Mouse (Mus musculus): ENCODE results near the gene Osbpl10. TPM values are rescaled to one million over a fixed set of nuclear protein-coding genes. Genes with fewer than 3 reads are reported as not detected.
A peak's percentile ranks its signal among the peaks of the same experiment; 100 is the strongest.
"Not testable (repeated sequence)": the region's sequence is repeated elsewhere in the genome, so short reads cannot be mapped to it uniquely, and the experiment has no call there.

Gene Osbpl10
- polyA plus RNA-seq, 1 experiment, result 4.2 TPM

- H3K36me3 ChIP-seq (ENCODE audit: control insufficient read depth, insufficient read depth), result no peaks in the 10 kb centered on the region
- H3ac ChIP-seq (ENCODE audit: control insufficient read depth, insufficient read length, low read depth), result no peak overlapping the region
- H3K27me3 ChIP-seq (ENCODE audit: control insufficient read depth, insufficient read depth, insufficient read length), result no peaks in the 10 kb centered on the region
- no peak overlapping the region for H3K4me3 ChIP-seq (ENCODE audit: insufficient read depth, poor library complexity, severe bottlenecking)
- H3K79me3 ChIP-seq (ENCODE audit: low read depth), result no peaks in the 10 kb centered on the region
- TF ChIP-seq MAX (IDR thresholded peaks at IDR 0.05) (no peak), FOSL1 (IDR thresholded peaks at IDR 0.05; ENCODE audit: insufficient read depth, low read length, poor library complexity, severe bottlenecking) (no peak), CTCF (IDR thresholded peaks at IDR 0.05; ENCODE audit: control insufficient read depth, insufficient read depth, insufficient read length) (no peak), USF1 (IDR thresholded peaks at IDR 0.05; ENCODE audit: low read depth) (no peak), MYOD1 (IDR thresholded peaks at IDR 0.05; ENCODE audit: control insufficient read depth, insufficient read length, low read depth) (no peak), CEBPB (IDR thresholded peaks at IDR 0.05; ENCODE audit: low read depth) (no peak), MYOG (IDR thresholded peaks at IDR 0.05; ENCODE audit: control insufficient read depth, extremely low read depth, insufficient read length) (no peak)
- H3K79me2 ChIP-seq (ENCODE audit: control insufficient read depth, insufficient read depth), result no peaks in the 10 kb centered on the region
Measured at GRCm38 (mm10) chr9:114964093-114964492, 14.3 kb upstream of the Osbpl10 start.

- not testable (repeated sequence) for H3K4me3 ChIP-seq (ENCODE audit: insufficient read depth, poor library complexity, severe bottlenecking); H3K79me2 ChIP-seq (ENCODE audit: control insufficient read depth, insufficient read depth); H3ac ChIP-seq (ENCODE audit: control insufficient read depth, insufficient read length, low read depth); H3K36me3 ChIP-seq (ENCODE audit: control insufficient read depth, insufficient read depth); H3K79me3 ChIP-seq (ENCODE audit: low read depth); H3K27me3 ChIP-seq (ENCODE audit: control insufficient read depth, insufficient read depth, insufficient read length)
Measured at GRCm38 (mm10) chr9:114966286-114966685, 12.1 kb upstream of the Osbpl10 start.

GRCm38 (mm10) chr9:114977461-114978280, 698 bp upstream of the Osbpl10 start:
- H3K27me3 ChIP-seq (ENCODE audit: control insufficient read depth, insufficient read depth, insufficient read length), result no peaks in the 10 kb centered on the region
- H3ac ChIP-seq (ENCODE audit: control insufficient read depth, insufficient read length, low read depth), result no peak overlapping the region
- H3K79me2 ChIP-seq (ENCODE audit: control insufficient read depth, insufficient read depth), result no peaks in the 10 kb centered on the region
- H3K79me3 ChIP-seq (ENCODE audit: low read depth), result no peaks in the 10 kb centered on the region
- H3K36me3 ChIP-seq (ENCODE audit: control insufficient read depth, insufficient read depth), result no peaks in the 10 kb centered on the region
- TF ChIP-seq CTCF (IDR thresholded peaks at IDR 0.05; ENCODE audit: control insufficient read depth, insufficient read depth, insufficient read length), result no peak
- no peak for TF ChIP-seq CEBPB (IDR thresholded peaks at IDR 0.05; ENCODE audit: low read depth)
- TF ChIP-seq FOSL1 (IDR thresholded peaks at IDR 0.05; ENCODE audit: insufficient read depth, low read length, poor library complexity, severe bottlenecking), result no peak
- no peak for TF ChIP-seq MAX (IDR thresholded peaks at IDR 0.05)
- TF ChIP-seq MYOG (IDR thresholded peaks at IDR 0.05; ENCODE audit: control insufficient read depth, extremely low read depth, insufficient read length), result no peak
- no peak for TF ChIP-seq USF1 (IDR thresholded peaks at IDR 0.05; ENCODE audit: low read depth)
- TF ChIP-seq MYOD1 (IDR thresholded peaks at IDR 0.05; ENCODE audit: control insufficient read depth, insufficient read length, low read depth), result no peak
- peak overlapping the region; percentile 36 for H3K4me3 ChIP-seq (ENCODE audit: insufficient read depth, poor library complexity, severe bottlenecking)

GRCm38 (mm10) chr9:114979969-114980368, 1.6 kb downstream of the Osbpl10 start:
- H3K27me3 ChIP-seq (ENCODE audit: control insufficient read depth, insufficient read depth, insufficient read length), result no peaks in the 10 kb centered on the region
- no peaks in the 10 kb centered on the region for H3K79me3 ChIP-seq (ENCODE audit: low read depth)
- TF ChIP-seq CEBPB (IDR thresholded peaks at IDR 0.05; ENCODE audit: low read depth) (no peak), MYOD1 (IDR thresholded peaks at IDR 0.05; ENCODE audit: control insufficient read depth, insufficient read length, low read depth) (no peak), FOSL1 (IDR thresholded peaks at IDR 0.05; ENCODE audit: insufficient read depth, low read length, poor library complexity, severe bottlenecking) (no peak), MYOG (IDR thresholded peaks at IDR 0.05; ENCODE audit: control insufficient read depth, extremely low read depth, insufficient read length) (no peak), USF1 (IDR thresholded peaks at IDR 0.05; ENCODE audit: low read depth) (no peak), MAX (IDR thresholded peaks at IDR 0.05) (no peak), CTCF (IDR thresholded peaks at IDR 0.05; ENCODE audit: control insufficient read depth, insufficient read depth, insufficient read length) (no peak)
- H3K36me3 ChIP-seq (ENCODE audit: control insufficient read depth, insufficient read depth), result no peaks in the 10 kb centered on the region
- H3ac ChIP-seq (ENCODE audit: control insufficient read depth, insufficient read length, low read depth), result no peak overlapping the region
- no peak overlapping the region for H3K4me3 ChIP-seq (ENCODE audit: insufficient read depth, poor library complexity, severe bottlenecking)
- no peaks in the 10 kb centered on the region for H3K79me2 ChIP-seq (ENCODE audit: control insufficient read depth, insufficient read depth)

- Histone ChIP-seq H3K27me3 (ENCODE audit: control insufficient read depth, insufficient read depth, insufficient read length) (no peaks in the 10 kb centered on the region), H3K79me3 (ENCODE audit: low read depth) (no peaks in the 10 kb centered on the region), H3K79me2 (ENCODE audit: control insufficient read depth, insufficient read depth) (no peaks in the 10 kb centered on the region), H3K4me3 (ENCODE audit: insufficient read depth, poor library complexity, severe bottlenecking) (no peak within 1 kb of the TSS), H3ac (ENCODE audit: control insufficient read depth, insufficient read length, low read depth) (no peak within 1 kb of the TSS), H3K36me3 (ENCODE audit: control insufficient read depth, insufficient read depth) (no peaks in the 10 kb centered on the region)
- TF ChIP-seq MYOG (IDR thresholded peaks at IDR 0.05; ENCODE audit: control insufficient read depth, extremely low read depth, insufficient read length) (no peak), MYOD1 (IDR thresholded peaks at IDR 0.05; ENCODE audit: control insufficient read depth, insufficient read length, low read depth) (no peak), FOSL1 (IDR thresholded peaks at IDR 0.05; ENCODE audit: insufficient read depth, low read length, poor library complexity, severe bottlenecking) (no peak), MAX (IDR thresholded peaks at IDR 0.05) (no peak), CTCF (IDR thresholded peaks at IDR 0.05; ENCODE audit: control insufficient read depth, insufficient read depth, insufficient read length) (no peak), USF1 (IDR thresholded peaks at IDR 0.05; ENCODE audit: low read depth) (no peak), CEBPB (IDR thresholded peaks at IDR 0.05; ENCODE audit: low read depth) (no peak)
Measured at GRCm38 (mm10) chr9:114982689-114983360, 4.5 kb downstream of the Osbpl10 start, which contains the start of gene Rps27rt. Gene Rps27rt (minus strand): TSS chr9:114982739.

Data from C2C12 (cell line).